Mouse (Mus musculus) limb, embryonic 13.5 days (tissue): ENCODE results near the gene Ccdc51. TPM values are rescaled to one million over a fixed set of nuclear protein-coding genes. Genes with fewer than 3 reads are reported as not detected.
A peak's percentile ranks its signal among the peaks of the same experiment; 100 is the strongest.

Experiments
- ATAC-seq: fragments of 200-750 bp; cut with Nextera tagmentation; 2 replicates; pipeline ENCODE4 v1.8.0; 2017; ENCODE audit warnings: low read depth, moderate number of reproducible peaks, moderate TSS enrichment; ENCODE audit not compliant: low FRiP score
- H3K27ac ChIP-seq: fragments of 300-500 bp; sonication (generic); 2 replicates; pipeline ENCODE4 v1.5.1; 2015; ENCODE audit warnings: inconsistent platforms, mild to moderate bottlenecking, moderate library complexity
- H3K27me3 ChIP-seq: fragments of 300-500 bp; sonication (generic); 2 replicates; pipeline ENCODE4 v1.6.1; 2015; ENCODE audit warnings: mild to moderate bottlenecking, inconsistent platforms
- H3K36me3 ChIP-seq: fragments of 300-500 bp; sonication (generic); 2 replicates; pipeline ENCODE4 v1.6.1; 2015; ENCODE audit warnings: inconsistent platforms, mild to moderate bottlenecking, moderate library complexity
- H3K4me1 ChIP-seq: fragments of 300-500 bp; sonication (generic); 2 replicates; pipeline ENCODE4 v1.6.1; 2015; ENCODE audit warnings: inconsistent platforms
- H3K4me2 ChIP-seq: fragments of 300-500 bp; sonication (generic); replicated peaks from 2 replicates; pipeline ENCODE4 v1.6.1; 2015; ENCODE audit warnings: inconsistent platforms, mild to moderate bottlenecking, moderate library complexity
- H3K4me3 ChIP-seq: fragments of 300-500 bp; sonication (generic); 2 replicates; pipeline ENCODE4 v1.5.1; 2015; ENCODE audit warnings: moderate library complexity, mild to moderate bottlenecking, inconsistent platforms
- H3K9ac ChIP-seq: fragments of 300-500 bp; sonication (generic); 2 replicates; pipeline ENCODE4 v1.6.1; 2015; ENCODE audit warnings: mild to moderate bottlenecking, inconsistent platforms
- H3K9me3 ChIP-seq: fragments of 300-500 bp; sonication (generic); 2 replicates; pipeline ENCODE4 v1.6.1; 2016; ENCODE audit warnings: inconsistent platforms
- WGBS: fragments of 180-500 bp; shearing (Covaris S2); methylation state at CpG from one replicate; pipeline ENCODE4 v1.1.7; 2015; 5-methylcytosine and 5-hydroxymethylcytosine counted together
- polyA plus RNA-seq: library from polyadenylated mRNA; unstranded; fragments of >200 nt; fragmentation: Nextera tagmentation; extraction: Ambion mirVana; gene quantifications from 2 replicates; pipeline ENCODE4 v1.2.1, GENCODE M21; 2015

Ccdc51 gene
- polyA plus RNA-seq, 1 experiment from 2014 or later, result 13.4 TPM

- Histone ChIP-seq H3K36me3 (peaks cover 71% of the 10 kb centered on the region), H3K9me3 (no peaks in the 10 kb centered on the region), H3K4me1 (peaks cover 19% of the 10 kb centered on the region), H3K4me3 (peak within 1 kb of the TSS; percentile 39), H3K27me3 (no peaks in the 10 kb centered on the region), H3K27ac (peak within 1 kb of the TSS; percentile 70), H3K9ac (peak within 1 kb of the TSS; percentile 68), H3K4me2 (peak within 1 kb of the TSS; percentile 62)
- 20% methylated on average over 15 of the region's 15 CpGs for WGBS
- peak; percentile 85 for ATAC-seq
Observed at GRCm38 (mm10) chr9:109059136-109059903, 23.0 kb upstream of the Ccdc51 start, which contains the start of gene Trex1. Gene Trex1 (minus strand): TSS chr9:109059734.

GRCm38 (mm10) chr9:109060184-109060897 is 22.0 kb upstream of the Ccdc51 start:
- no peak for ATAC-seq
- no peaks in the 10 kb centered on the region for H3K27me3 ChIP-seq
- no peak overlapping the region for H3K4me2 ChIP-seq
- H3K4me1 ChIP-seq, result peaks cover 14% of the 10 kb centered on the region
- whole genome bisulfite sequencing, result 92% methylated on average over 16 of the region's 16 CpGs
- H3K4me3 ChIP-seq, result no peak overlapping the region
- no peak overlapping the region; the same call in 1 of the 2 replicates for H3K9ac ChIP-seq
- H3K27ac ChIP-seq, result no peak overlapping the region
- peaks cover 82% of the 10 kb centered on the region for H3K36me3 ChIP-seq
- H3K9me3 ChIP-seq, result no peaks in the 10 kb centered on the region

- H3K9ac ChIP-seq, result no peak overlapping the region
- H3K36me3 ChIP-seq, result peaks cover 84% of the 10 kb centered on the region
- peaks cover 14% of the 10 kb centered on the region for H3K4me1 ChIP-seq
- no peak overlapping the region for H3K27ac ChIP-seq
- WGBS, result 87% methylated on average over 5 of the region's 5 CpGs
- ATAC-seq, result no peak
- no peaks in the 10 kb centered on the region for H3K27me3 ChIP-seq
- H3K4me2 ChIP-seq, result no peak overlapping the region
- H3K4me3 ChIP-seq, result no peak overlapping the region
- H3K9me3 ChIP-seq, result no peaks in the 10 kb centered on the region
Observed at GRCm38 (mm10) chr9:109060898-109061295, 21.4 kb upstream of the Ccdc51 start.

GRCm38 (mm10) chr9:109068095-109068735 is 14.1 kb upstream of the Ccdc51 start:
- no peak for ATAC-seq
- no peak overlapping the region for H3K9ac ChIP-seq
- peaks cover 84% of the 10 kb centered on the region for H3K36me3 ChIP-seq

GRCm38 (mm10) chr9:109073661-109074573 is 8.4 kb upstream of the Ccdc51 start, which contains the start of gene Atrip:
Gene Atrip (minus strand): TSS chr9:109074124.
- ATAC-seq, result peak; percentile 99
- Histone ChIP-seq H3K9me3 (no peaks in the 10 kb centered on the region), H3K27me3 (no peaks in the 10 kb centered on the region), H3K36me3 (peaks cover 33% of the 10 kb centered on the region), H3K9ac (peak within 1 kb of the TSS; percentile 82), H3K4me3 (peak within 1 kb of the TSS; percentile 60), H3K4me2 (peak within 1 kb of the TSS; percentile 83), H3K27ac (peak within 1 kb of the TSS; percentile 64; the same call in 1 of the 2 replicates), H3K4me1 (peaks cover 17% of the 10 kb centered on the region)
- under 1% methylated on average over 57 of the region's 57 CpGs for WGBS

More at GRCm38 (mm10) chr9:109068095-109068735, 14.1 kb upstream of the Ccdc51 start:
- Histone ChIP-seq H3K27ac (no peak overlapping the region), H3K4me2 (no peak overlapping the region), H3K9me3 (no peaks in the 10 kb centered on the region), H3K27me3 (no peaks in the 10 kb centered on the region), H3K4me1 (peaks cover 9% of the 10 kb centered on the region), H3K4me3 (no peak overlapping the region)
- WGBS, result 87% methylated on average over 3 of the region's 3 CpGs

GRCm38 (mm10) chr9:109080516-109080915 is 1.8 kb upstream of the Ccdc51 start:
- H3K9me3 ChIP-seq, result no peaks in the 10 kb centered on the region
- H3K4me3 ChIP-seq, result peak overlapping the region; percentile 81; the same call in 1 of the 2 replicates
- no peak overlapping the region for H3K27ac ChIP-seq
- no peak for ATAC-seq
- H3K4me2 ChIP-seq, result peak overlapping the region; percentile 85
- no peak overlapping the region for H3K9ac ChIP-seq
- no peaks in the 10 kb centered on the region for H3K27me3 ChIP-seq
- H3K4me1 ChIP-seq, result peaks cover 17% of the 10 kb centered on the region
- 89% methylated on average over 3 of the region's 3 CpGs for WGBS
- H3K36me3 ChIP-seq, result peaks cover 25% of the 10 kb centered on the region

- H3K27me3 ChIP-seq, result no peaks in the 10 kb centered on the region
- peak overlapping the region; percentile 81 for H3K4me3 ChIP-seq
- peak overlapping the region; percentile 91 for H3K9ac ChIP-seq
- 2% methylated on average over 11 of the region's 11 CpGs for WGBS
- H3K4me1 ChIP-seq, result peaks cover 17% of the 10 kb centered on the region
- H3K4me2 ChIP-seq, result peak overlapping the region; percentile 85
- H3K27ac ChIP-seq, result peak overlapping the region; percentile 48; the same call in 1 of the 2 replicates
- peaks cover 25% of the 10 kb centered on the region for H3K36me3 ChIP-seq
- peak; percentile 14; the same call in 1 of the 2 replicates for ATAC-seq
- H3K9me3 ChIP-seq, result no peaks in the 10 kb centered on the region
Observed at GRCm38 (mm10) chr9:109081749-109082123, 557 bp upstream of the Ccdc51 start.

- H3K4me2 ChIP-seq, result no peak overlapping the region
- H3K9ac ChIP-seq, result no peak overlapping the region
- H3K27me3 ChIP-seq, result no peaks in the 10 kb centered on the region
- H3K4me3 ChIP-seq, result no peak overlapping the region
- no peak overlapping the region for H3K27ac ChIP-seq
- H3K36me3 ChIP-seq, result peaks cover 24% of the 10 kb centered on the region
- no peak for ATAC-seq
- 6% methylated on average over 2 of the region's 2 CpGs for WGBS
- H3K4me1 ChIP-seq, result peaks cover 17% of the 10 kb centered on the region
- H3K9me3 ChIP-seq, result no peaks in the 10 kb centered on the region
Observed at GRCm38 (mm10) chr9:109084922-109085321, 2.6 kb downstream of the Ccdc51 start.

- H3K27ac ChIP-seq, result no peak overlapping the region
Observed at GRCm38 (mm10) chr9:109087987-109088386, 5.7 kb downstream of the Ccdc51 start.

GRCm38 (mm10) chr9:109090446-109090845 is 8.2 kb downstream of the Ccdc51 start:
- H3K27me3 ChIP-seq, result no peaks in the 10 kb centered on the region
- ATAC-seq, result no peak
- peaks cover 16% of the 10 kb centered on the region for H3K4me1 ChIP-seq
- no peak overlapping the region for H3K27ac ChIP-seq
- H3K9ac ChIP-seq, result no peak overlapping the region
- peaks cover 42% of the 10 kb centered on the region for H3K36me3 ChIP-seq
- no peak overlapping the region for H3K4me3 ChIP-seq
- 76% methylated on average over 15 of the region's 15 CpGs for WGBS
- no peaks in the 10 kb centered on the region for H3K9me3 ChIP-seq
- H3K4me2 ChIP-seq, result no peak overlapping the region

More at GRCm38 (mm10) chr9:109087987-109088386, 5.7 kb downstream of the Ccdc51 start:
- Histone ChIP-seq H3K4me2 (no peak overlapping the region), H3K4me1 (peaks cover 5% of the 10 kb centered on the region), H3K27me3 (no peaks in the 10 kb centered on the region), H3K9ac (peak overlapping the region; percentile 19), H3K9me3 (no peaks in the 10 kb centered on the region), H3K36me3 (peaks cover 41% of the 10 kb centered on the region), H3K4me3 (no peak overlapping the region)
- peak; percentile 54; the same call in 1 of the 2 replicates for ATAC-seq
- 22% methylated on average over 5 of the region's 5 CpGs for WGBS

- no peak overlapping the region for H3K4me2 ChIP-seq
- H3K36me3 ChIP-seq, result peaks cover 42% of the 10 kb centered on the region
- H3K9ac ChIP-seq, result 0 out of 2 replicates have a peak overlapping the region, but pooled peaks have one; percentile 35
- H3K9me3 ChIP-seq, result no peaks in the 10 kb centered on the region
- H3K27me3 ChIP-seq, result no peaks in the 10 kb centered on the region
- no peak for ATAC-seq
- no peak overlapping the region for H3K4me3 ChIP-seq
- no peak overlapping the region for H3K27ac ChIP-seq
- peaks cover 23% of the 10 kb centered on the region for H3K4me1 ChIP-seq
- 76% methylated on average over 8 of the region's 8 CpGs for WGBS
Observed at GRCm38 (mm10) chr9:109091802-109092201, 9.5 kb downstream of the Ccdc51 start.
